Mouse (Mus musculus) liver, embryonic 11.5 days (tissue): Measurements from ENCODE around the gene Slc12a8. TPM values are rescaled to one million over a fixed set of nuclear protein-coding genes. Genes with fewer than 3 reads are reported as not detected.

Source experiments
- ATAC-seq: fragments of 200-750 bp; cut with Nextera tagmentation; replicated peaks from 2 replicates; pipeline ENCODE4 v1.8.0; 2017; ENCODE audit warnings: moderate number of reproducible peaks, mild to moderate bottlenecking, moderate TSS enrichment, moderate library complexity; ENCODE audit not compliant: low FRiP score
- DNase-seq: peaks from one replicate; pipeline ENCODE4 v3.0.0-alpha.2; 2017; ENCODE audit warnings: low spot score
- H3K27ac ChIP-seq: fragments of 300-500 bp; sonication (generic); 2 replicates; pipeline ENCODE4 v1.5.1; 2014; ENCODE audit warnings: mild to moderate bottlenecking, low read depth, low read length, control low read depth
- H3K27me3 ChIP-seq: fragments of 300-500 bp; sonication (generic); replicated peaks from 2 replicates; pipeline ENCODE4 v1.6.1; 2014; ENCODE audit warnings: low read length, mixed read lengths; ENCODE audit not compliant: control insufficient read depth, insufficient read depth
- H3K36me3 ChIP-seq: fragments of 300-500 bp; sonication (generic); 2 replicates; pipeline ENCODE4 v1.6.1; 2014; ENCODE audit warnings: mild to moderate bottlenecking, low read length, moderate library complexity, mixed read lengths; ENCODE audit not compliant: control insufficient read depth, insufficient read depth
- H3K4me1 ChIP-seq: fragments of 300-500 bp; sonication (generic); replicated peaks from 2 replicates; pipeline ENCODE4 v1.6.1; 2014; ENCODE audit warnings: low read length, mixed read lengths; ENCODE audit not compliant: control insufficient read depth, insufficient read depth
- H3K4me2 ChIP-seq: fragments of 300-500 bp; sonication (generic); 2 replicates; pipeline ENCODE4 v1.6.1; 2014; ENCODE audit warnings: mild to moderate bottlenecking, control low read depth, moderate library complexity
- H3K4me3 ChIP-seq: fragments of 300-500 bp; sonication (generic); 2 replicates; pipeline ENCODE4 v1.5.1; 2014; ENCODE audit warnings: low read depth, low read length, control low read depth
- H3K9ac ChIP-seq: fragments of 300-500 bp; sonication (generic); 2 replicates; pipeline ENCODE4 v1.6.1; 2014; ENCODE audit warnings: low read depth, low read length, control low read depth
- H3K9me3 ChIP-seq: fragments of 300-500 bp; sonication (generic); 2 replicates; pipeline ENCODE4 v1.6.1; 2016; ENCODE audit warnings: low read length, inconsistent platforms, mixed read lengths; ENCODE audit not compliant: control insufficient read depth
- WGBS: fragments of 180-500 bp; shearing (Covaris S2); extraction: QIAGEN DNeasy Blood & Tissue Kit; methylation state at CpG from one replicate; pipeline ENCODE4 v1.1.7; 2014; 5-methylcytosine and 5-hydroxymethylcytosine counted together
- polyA plus RNA-seq: library from polyadenylated mRNA; unstranded; fragments of >200 nt; fragmentation: Nextera tagmentation; extraction: Ambion mirVana; gene quantifications from 2 replicates; pipeline ENCODE4 v1.2.1, GENCODE M21; 2014

Slc12a8 gene
- polyA plus RNA-seq, 1 experiment from 2014 or later = 0.16 TPM

GRCm38 (mm10) chr16:33662841-33663240 lies 145.7 kb downstream of the Slc12a8 start:
- H3K27ac ChIP-seq = no peak overlapping the region
- no peaks in the 10 kb centered on the region for H3K9me3 ChIP-seq
- no peaks in the 10 kb centered on the region for H3K4me1 ChIP-seq
- 86% methylated on average over 10 of the region's 10 CpGs for WGBS
- DNase-seq = no peak
- ATAC-seq = no peak
- no peak overlapping the region for H3K4me2 ChIP-seq
- no peak overlapping the region for H3K4me3 ChIP-seq
- H3K9ac ChIP-seq = no peak overlapping the region
- no peaks in the 10 kb centered on the region for H3K36me3 ChIP-seq
- H3K27me3 ChIP-seq = no peaks in the 10 kb centered on the region

DNA sequence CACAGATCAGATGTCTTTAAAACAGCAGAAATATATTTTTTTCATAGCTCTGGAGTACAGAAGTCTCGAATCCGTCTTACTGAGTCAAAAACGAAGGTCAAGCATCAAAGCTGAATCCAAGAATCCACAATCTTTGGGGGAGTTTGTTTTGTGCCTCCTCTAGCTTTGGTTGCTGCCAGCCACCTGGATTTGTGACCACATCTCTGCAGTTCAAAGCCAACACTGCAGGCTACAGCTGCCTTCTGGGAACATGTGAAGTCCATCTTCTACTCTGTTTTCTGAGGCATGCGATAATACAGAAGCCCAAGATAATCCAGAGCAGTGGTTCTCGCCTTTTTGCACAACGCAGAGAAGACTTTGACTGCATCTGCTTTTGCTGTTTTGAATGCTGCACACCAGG lies 149.1 kb downstream of the Slc12a8 start:
- WGBS = 77% methylated on average over 6 of the region's 6 CpGs
- no peaks in the 10 kb centered on the region for H3K9me3 ChIP-seq
- no peak overlapping the region for H3K27ac ChIP-seq
- no peak for ATAC-seq
- H3K4me3 ChIP-seq = no peak overlapping the region
- H3K4me1 ChIP-seq = no peaks in the 10 kb centered on the region
- H3K27me3 ChIP-seq = no peaks in the 10 kb centered on the region
- no peak for DNase-seq
- H3K4me2 ChIP-seq = no peak overlapping the region
- H3K9ac ChIP-seq = no peak overlapping the region
- H3K36me3 ChIP-seq = no peaks in the 10 kb centered on the region

DNA sequence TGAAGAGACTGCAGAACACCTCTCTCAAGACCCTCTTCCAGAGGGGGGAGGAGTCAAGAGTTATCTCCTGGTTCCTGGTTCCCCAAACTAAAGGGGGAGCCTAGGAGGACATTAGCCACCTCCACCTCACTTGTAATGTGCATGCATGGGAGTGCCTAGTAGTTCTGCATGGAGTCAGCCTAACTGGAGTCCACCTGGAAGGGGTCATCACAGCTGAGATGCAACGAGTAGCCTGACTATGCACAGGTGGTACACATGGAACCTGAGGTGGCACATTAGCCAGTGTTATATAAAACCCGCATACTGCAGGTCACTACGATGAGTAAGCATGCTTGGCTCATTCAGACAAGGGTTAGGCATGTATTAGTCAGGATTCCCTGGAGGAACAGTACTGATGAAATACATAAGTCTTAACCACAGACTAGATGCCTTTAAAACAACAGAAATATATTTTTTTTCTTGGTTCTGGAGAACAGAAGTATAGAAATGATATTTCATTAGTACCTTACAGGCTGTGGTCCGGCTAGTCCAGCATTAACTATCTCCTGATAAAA lies 149.9 kb downstream of the Slc12a8 start:
- H3K9ac ChIP-seq = no peak overlapping the region
- ATAC-seq (no peak), DNase-seq (no peak)
- H3K27ac ChIP-seq = no peak overlapping the region
- H3K36me3 ChIP-seq = no peaks in the 10 kb centered on the region
- H3K4me3 ChIP-seq = no peak overlapping the region
- H3K4me2 ChIP-seq = no peak overlapping the region
- no peaks in the 10 kb centered on the region for H3K4me1 ChIP-seq
- WGBS = 83% methylated on average over 4 of the region's 4 CpGs
- no peaks in the 10 kb centered on the region for H3K27me3 ChIP-seq
- no peaks in the 10 kb centered on the region for H3K9me3 ChIP-seq

GRCm38 (mm10) chr16:33668448-33668847 lies 151.3 kb downstream of the Slc12a8 start:
- no peak overlapping the region for H3K27ac ChIP-seq
- no peak overlapping the region for H3K9ac ChIP-seq
- H3K9me3 ChIP-seq = no peaks in the 10 kb centered on the region
- H3K4me2 ChIP-seq = no peak overlapping the region
- 50% methylated on average over 2 of the region's 2 CpGs for WGBS
- no peak overlapping the region for H3K4me3 ChIP-seq
- no peaks in the 10 kb centered on the region for H3K4me1 ChIP-seq
- no peaks in the 10 kb centered on the region for H3K36me3 ChIP-seq
- DNase-seq (no peak), ATAC-seq (no peak)
- no peaks in the 10 kb centered on the region for H3K27me3 ChIP-seq

- no peaks in the 10 kb centered on the region for H3K36me3 ChIP-seq
- H3K4me3 ChIP-seq = no peak overlapping the region
- no peak overlapping the region for H3K27ac ChIP-seq
- WGBS = 83% methylated on average over 1 of the region's 1 CpGs
- H3K27me3 ChIP-seq = no peaks in the 10 kb centered on the region
- ATAC-seq (no peak), DNase-seq (no peak)
- no peak overlapping the region for H3K9ac ChIP-seq
- no peaks in the 10 kb centered on the region for H3K4me1 ChIP-seq
- no peaks in the 10 kb centered on the region for H3K9me3 ChIP-seq
- no peak overlapping the region for H3K4me2 ChIP-seq
Observed at GRCm38 (mm10) chr16:33669072-33669471, 151.9 kb downstream of the Slc12a8 start.

DNA sequence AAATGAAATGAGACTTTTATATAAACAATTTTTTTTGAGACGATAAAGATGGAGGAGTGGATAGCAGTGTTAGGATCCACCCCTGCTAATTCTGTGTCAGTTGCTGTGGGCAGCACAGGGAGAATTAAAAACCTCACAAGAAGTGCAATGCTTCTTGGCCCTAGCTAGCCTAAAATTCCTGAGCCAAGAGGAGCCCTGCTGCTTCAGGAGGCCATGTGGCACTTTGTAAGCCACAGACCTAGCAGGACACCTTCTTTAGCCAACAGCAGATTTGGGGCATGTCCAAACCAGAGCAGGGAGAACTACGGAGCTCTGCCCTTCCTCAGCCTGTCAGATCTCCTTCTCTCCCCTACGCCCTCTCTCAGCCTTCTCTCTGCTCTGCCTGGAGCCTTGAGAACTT lies 153.2 kb downstream of the Slc12a8 start:
- ATAC-seq (no peak), DNase-seq (no peak)
- Histone ChIP-seq H3K36me3 (no peaks in the 10 kb centered on the region), H3K4me3 (no peak overlapping the region), H3K27me3 (no peaks in the 10 kb centered on the region), H3K27ac (no peak overlapping the region), H3K4me1 (no peaks in the 10 kb centered on the region), H3K4me2 (no peak overlapping the region), H3K9me3 (no peaks in the 10 kb centered on the region), H3K9ac (no peak overlapping the region)
- 66% methylated on average over 3 of the region's 3 CpGs for WGBS

- no peaks in the 10 kb centered on the region for H3K27me3 ChIP-seq
- no peak overlapping the region for H3K27ac ChIP-seq
- ATAC-seq (no peak), DNase-seq (no peak)
- no peak overlapping the region for H3K4me3 ChIP-seq
- no peak overlapping the region for H3K9ac ChIP-seq
- no peaks in the 10 kb centered on the region for H3K4me1 ChIP-seq
- no peak overlapping the region for H3K4me2 ChIP-seq
- 65% methylated on average over 2 of the region's 2 CpGs for WGBS
- no peaks in the 10 kb centered on the region for H3K36me3 ChIP-seq
- H3K9me3 ChIP-seq = no peaks in the 10 kb centered on the region
Observed at GRCm38 (mm10) chr16:33670933-33671332, 153.8 kb downstream of the Slc12a8 start.

DNA sequence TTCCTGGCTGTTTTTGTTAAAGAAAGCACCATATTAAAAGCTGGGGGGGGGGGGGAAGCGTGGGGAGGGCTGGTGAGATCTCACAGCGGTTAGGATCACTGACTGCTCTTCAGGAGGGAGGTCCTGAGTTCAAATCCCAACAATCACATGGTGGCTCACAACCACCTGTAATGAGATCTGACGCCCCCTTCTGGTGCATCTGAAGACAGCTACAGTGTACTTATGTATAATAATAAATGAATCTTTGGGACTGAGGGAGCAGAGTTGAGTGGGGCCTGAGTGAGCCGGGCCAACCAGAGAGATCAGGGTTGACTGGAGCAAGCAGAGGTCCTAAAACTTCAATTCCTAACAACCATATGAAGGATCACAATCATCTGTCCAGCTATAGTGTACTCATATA lies 155.1 kb downstream of the Slc12a8 start:
- H3K36me3 ChIP-seq = no peaks in the 10 kb centered on the region
- H3K27ac ChIP-seq = no peak overlapping the region
- 76% methylated on average over 4 of the region's 4 CpGs for WGBS
- DNase-seq (no peak), ATAC-seq (no peak)
- H3K4me1 ChIP-seq = no peaks in the 10 kb centered on the region
- H3K4me2 ChIP-seq = no peak overlapping the region
- H3K9me3 ChIP-seq = no peaks in the 10 kb centered on the region
- H3K9ac ChIP-seq = no peak overlapping the region
- no peaks in the 10 kb centered on the region for H3K27me3 ChIP-seq
- H3K4me3 ChIP-seq = no peak overlapping the region

DNA sequence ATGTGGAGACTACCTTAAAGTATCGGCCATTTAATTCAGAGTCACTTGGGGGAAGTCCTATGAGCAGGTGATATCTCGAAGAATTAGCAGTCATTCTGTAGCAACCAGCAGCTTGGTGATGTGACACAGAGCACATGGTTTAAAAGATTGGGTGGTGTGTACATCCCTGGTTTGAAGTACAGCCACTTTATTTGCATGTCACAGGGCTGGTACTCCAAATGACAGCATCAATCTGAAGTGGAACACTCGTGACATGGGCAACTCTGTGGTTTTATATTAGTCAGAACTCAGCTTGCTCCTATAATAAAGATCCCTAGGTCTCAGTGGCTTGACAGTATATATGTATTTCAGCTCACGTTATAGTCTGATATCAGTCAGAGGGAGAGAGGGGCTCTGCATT lies 155.5 kb downstream of the Slc12a8 start:
- no peak for DNase-seq
- Histone ChIP-seq H3K4me2 (no peak overlapping the region), H3K27me3 (no peaks in the 10 kb centered on the region), H3K9ac (no peak overlapping the region), H3K4me3 (no peak overlapping the region), H3K4me1 (no peaks in the 10 kb centered on the region), H3K9me3 (no peaks in the 10 kb centered on the region), H3K36me3 (no peaks in the 10 kb centered on the region), H3K27ac (no peak overlapping the region)
- 81% methylated on average over 4 of the region's 4 CpGs for WGBS
- ATAC-seq = no peak
